Mouse (Mus musculus): ENCODE measurements around the gene Synj1. TPM values are rescaled to one million over a fixed set of nuclear protein-coding genes. Genes with fewer than 3 reads are reported as not detected.

Synj1 gene
- polyA plus RNA-seq, 1 experiment from 2014 or later: 10.5 TPM

- ATAC-seq (ENCODE audit: insufficient number of reproducible peaks, insufficient read depth, low FRiP score, low TSS enrichment, low read depth): no peak
- WGBS: 79% methylated on average over 17 of the region's 17 CpGs
- Histone ChIP-seq H3K4me3 (no peak overlapping the region), H3K36me3 (no peaks in the 10 kb centered on the region), H3K27me3 (no peaks in the 10 kb centered on the region), H3K27ac (no peak overlapping the region), H3K4me2 (no peak overlapping the region), H3K9me3 (no peaks in the 10 kb centered on the region), H3K4me1 (no peaks in the 10 kb centered on the region), H3K9ac (no peak overlapping the region)
Measured at GRCm38 (mm10) chr16:90910855-90911533, 100.1 kb downstream of the Synj1 start.

GRCm38 (mm10) chr16:90907250-90907649, 103.9 kb downstream of the Synj1 start:
- ATAC-seq (ENCODE audit: insufficient number of reproducible peaks, insufficient read depth, low FRiP score, low TSS enrichment, low read depth): no peak
- WGBS: 62% methylated on average over 7 of the region's 7 CpGs
- H3K9ac ChIP-seq: no peak overlapping the region
- no peak overlapping the region for H3K4me3 ChIP-seq
- H3K27me3 ChIP-seq: no peaks in the 10 kb centered on the region
- H3K4me1 ChIP-seq: no peaks in the 10 kb centered on the region; the same call in 1 of the 2 replicates
- no peak overlapping the region for H3K4me2 ChIP-seq
- no peaks in the 10 kb centered on the region for H3K36me3 ChIP-seq
- H3K27ac ChIP-seq: no peak overlapping the region
- H3K9me3 ChIP-seq: no peaks in the 10 kb centered on the region

- H3K27me3 ChIP-seq: no peaks in the 10 kb centered on the region
- H3K4me2 ChIP-seq: no peak overlapping the region
- H3K36me3 ChIP-seq: no peaks in the 10 kb centered on the region
- ATAC-seq (ENCODE audit: insufficient number of reproducible peaks, insufficient read depth, low FRiP score, low TSS enrichment, low read depth): no peak
- no peak overlapping the region for H3K27ac ChIP-seq
- no peak overlapping the region for H3K9ac ChIP-seq
- WGBS: 21% methylated on average over 5 of the region's 5 CpGs
- no peaks in the 10 kb centered on the region for H3K9me3 ChIP-seq
- no peak overlapping the region for H3K4me3 ChIP-seq
- H3K4me1 ChIP-seq: peaks cover 5% of the 10 kb centered on the region; the same call in 1 of the 2 replicates
Measured at GRCm38 (mm10) chr16:90903300-90903699, 107.8 kb downstream of the Synj1 start.

- no peak for ATAC-seq (ENCODE audit: insufficient number of reproducible peaks, insufficient read depth, low FRiP score, low TSS enrichment, low read depth)
- H3K27ac ChIP-seq: no peak overlapping the region
- peaks cover 5% of the 10 kb centered on the region; the same call in 1 of the 2 replicates for H3K4me1 ChIP-seq
- H3K27me3 ChIP-seq: no peaks in the 10 kb centered on the region
- H3K36me3 ChIP-seq: no peaks in the 10 kb centered on the region
- H3K9me3 ChIP-seq: no peaks in the 10 kb centered on the region
- H3K9ac ChIP-seq: no peak overlapping the region
- H3K4me3 ChIP-seq: no peak overlapping the region
- WGBS: 71% methylated on average over 4 of the region's 4 CpGs
- no peak overlapping the region for H3K4me2 ChIP-seq
Measured at GRCm38 (mm10) chr16:90901364-90901763, 109.7 kb downstream of the Synj1 start.

GRCm38 (mm10) chr16:90899498-90899897, 111.6 kb downstream of the Synj1 start:
- no peak overlapping the region for H3K4me2 ChIP-seq
- H3K4me3 ChIP-seq: no peak overlapping the region
- ATAC-seq (ENCODE audit: insufficient number of reproducible peaks, insufficient read depth, low FRiP score, low TSS enrichment, low read depth): no peak
- H3K27me3 ChIP-seq: no peaks in the 10 kb centered on the region
- H3K36me3 ChIP-seq: no peaks in the 10 kb centered on the region
- peaks cover 5% of the 10 kb centered on the region; the same call in 1 of the 2 replicates for H3K4me1 ChIP-seq
- no peak overlapping the region for H3K27ac ChIP-seq
- H3K9ac ChIP-seq: no peak overlapping the region
- no peaks in the 10 kb centered on the region for H3K9me3 ChIP-seq
- WGBS: 57% methylated on average over 12 of the region's 12 CpGs

GRCm38 (mm10) chr16:90897651-90898050, 113.5 kb downstream of the Synj1 start:
- H3K27ac ChIP-seq: no peak overlapping the region
- H3K4me1 ChIP-seq: peaks cover 17% of the 10 kb centered on the region
- no peaks in the 10 kb centered on the region for H3K9me3 ChIP-seq
- no peak overlapping the region for H3K4me3 ChIP-seq
- no peaks in the 10 kb centered on the region for H3K27me3 ChIP-seq
- H3K36me3 ChIP-seq: no peaks in the 10 kb centered on the region
- 92% methylated on average over 3 of the region's 3 CpGs for WGBS
- no peak overlapping the region for H3K9ac ChIP-seq
- H3K4me2 ChIP-seq: no peak overlapping the region
- no peak for ATAC-seq (ENCODE audit: insufficient number of reproducible peaks, insufficient read depth, low FRiP score, low TSS enrichment, low read depth)

GRCm38 (mm10) chr16:90893792-90894191, 117.3 kb downstream of the Synj1 start:
- H3K4me2 ChIP-seq: no peak overlapping the region
- H3K9ac ChIP-seq: no peak overlapping the region
- 57% methylated on average over 9 of the region's 9 CpGs for WGBS
- ATAC-seq (ENCODE audit: insufficient number of reproducible peaks, insufficient read depth, low FRiP score, low TSS enrichment, low read depth): no peak
- H3K27me3 ChIP-seq: peaks cover 3% of the 10 kb centered on the region; the same call in 1 of the 2 replicates
- no peaks in the 10 kb centered on the region for H3K9me3 ChIP-seq
- no peak overlapping the region for H3K27ac ChIP-seq
- H3K4me3 ChIP-seq: no peak overlapping the region
- H3K36me3 ChIP-seq: no peaks in the 10 kb centered on the region
- H3K4me1 ChIP-seq: peaks cover 23% of the 10 kb centered on the region

GRCm38 (mm10) chr16:90893019-90893418, 118.1 kb downstream of the Synj1 start:
- H3K9ac ChIP-seq: no peak overlapping the region
- peaks cover 3% of the 10 kb centered on the region; the same call in 1 of the 2 replicates for H3K27me3 ChIP-seq
- 50% methylated on average over 7 of the region's 7 CpGs for WGBS
- no peak for ATAC-seq (ENCODE audit: insufficient number of reproducible peaks, insufficient read depth, low FRiP score, low TSS enrichment, low read depth)
- H3K4me1 ChIP-seq: peaks cover 23% of the 10 kb centered on the region
- no peak overlapping the region for H3K4me2 ChIP-seq
- H3K36me3 ChIP-seq: no peaks in the 10 kb centered on the region
- no peak overlapping the region for H3K27ac ChIP-seq
- H3K9me3 ChIP-seq: no peaks in the 10 kb centered on the region
- H3K4me3 ChIP-seq: no peak overlapping the region

- no peaks in the 10 kb centered on the region for H3K36me3 ChIP-seq
- WGBS: 55% methylated on average over 8 of the region's 8 CpGs
- H3K4me1 ChIP-seq: peaks cover 23% of the 10 kb centered on the region
- peaks cover 3% of the 10 kb centered on the region; the same call in 1 of the 2 replicates for H3K27me3 ChIP-seq
- ATAC-seq (ENCODE audit: insufficient number of reproducible peaks, insufficient read depth, low FRiP score, low TSS enrichment, low read depth): no peak
- no peak overlapping the region for H3K9ac ChIP-seq
- H3K4me3 ChIP-seq: no peak overlapping the region
- H3K4me2 ChIP-seq: no peak overlapping the region
- H3K27ac ChIP-seq: no peak overlapping the region
- H3K9me3 ChIP-seq: no peaks in the 10 kb centered on the region
Measured at GRCm38 (mm10) chr16:90892081-90892480, 119.0 kb downstream of the Synj1 start.

GRCm38 (mm10) chr16:90891601-90892000, 119.5 kb downstream of the Synj1 start:
- no peak for ATAC-seq (ENCODE audit: insufficient number of reproducible peaks, insufficient read depth, low FRiP score, low TSS enrichment, low read depth)
- no peak overlapping the region for H3K27ac ChIP-seq
- H3K4me1 ChIP-seq: peaks cover 23% of the 10 kb centered on the region
- peaks cover 3% of the 10 kb centered on the region; the same call in 1 of the 2 replicates for H3K27me3 ChIP-seq
- H3K9me3 ChIP-seq: no peaks in the 10 kb centered on the region
- 69% methylated on average over 14 of the region's 14 CpGs for WGBS
- no peak overlapping the region for H3K4me3 ChIP-seq
- H3K9ac ChIP-seq: no peak overlapping the region
- H3K4me2 ChIP-seq: no peak overlapping the region
- H3K36me3 ChIP-seq: no peaks in the 10 kb centered on the region

- no peak for ATAC-seq (ENCODE audit: insufficient number of reproducible peaks, insufficient read depth, low FRiP score, low TSS enrichment, low read depth)
- Histone ChIP-seq H3K9me3 (no peaks in the 10 kb centered on the region), H3K4me2 (no peak overlapping the region), H3K27ac (no peak overlapping the region), H3K27me3 (peaks cover 3% of the 10 kb centered on the region; the same call in 1 of the 2 replicates), H3K4me1 (peaks cover 31% of the 10 kb centered on the region), H3K36me3 (no peaks in the 10 kb centered on the region), H3K4me3 (no peak overlapping the region), H3K9ac (no peak overlapping the region)
- 82% methylated on average over 9 of the region's 9 CpGs for WGBS
Measured at GRCm38 (mm10) chr16:90890683-90891082, 120.4 kb downstream of the Synj1 start.
